Mouse (Mus musculus): Measurements from ENCODE around the gene Phex.

Phex gene

GRCm38 (mm10) chrX:157415212-157415611 is at the start of gene Phex:
Gene Phex, minus strand, starts transcription at chrX:157415312.
- no peak for DNase-seq (ENCODE audit: low read depth, low spot score)

DNA sequence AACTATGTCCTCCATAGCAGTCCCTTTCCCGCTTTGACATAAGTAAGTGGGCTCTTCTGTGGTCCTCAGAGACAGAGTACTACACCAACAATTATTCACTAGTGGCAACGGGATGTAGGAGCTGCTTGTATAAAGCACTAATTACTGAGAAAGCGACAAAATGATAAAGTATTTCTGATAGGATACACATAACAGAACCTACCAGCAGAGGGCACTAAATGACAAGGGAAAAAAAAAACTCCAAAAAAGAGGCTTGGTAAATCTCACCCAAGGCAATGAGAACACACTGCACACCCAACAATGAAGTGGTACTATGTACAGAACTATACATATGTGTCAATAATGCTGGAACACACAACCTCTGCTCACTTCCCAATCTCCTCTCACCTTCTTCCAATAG is 47.6 kb upstream of the Phex start:
- DNase-seq (ENCODE audit: low read depth, low spot score), result peak; percentile 17

DNA sequence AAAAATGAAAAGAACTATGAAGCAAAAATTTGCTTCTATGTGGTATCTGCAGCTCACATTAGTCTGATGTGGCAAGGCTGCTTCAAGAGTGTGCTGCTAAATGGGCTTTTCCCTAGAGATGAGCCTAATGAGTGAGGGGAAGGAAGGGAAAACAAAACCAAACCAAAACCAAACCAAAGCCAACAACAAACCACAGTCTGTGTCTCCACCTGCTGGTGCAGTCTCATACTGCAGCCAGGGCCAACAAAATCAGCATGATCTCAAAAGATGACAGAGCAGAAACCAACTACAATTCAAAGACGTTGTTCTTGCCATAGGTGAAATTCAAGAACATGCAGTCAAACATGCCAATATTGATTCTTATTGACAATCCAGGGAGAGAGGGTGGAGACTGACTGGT is 39.3 kb upstream of the Phex start:
- peak; percentile 61 for DNase-seq (ENCODE audit: low read depth, low spot score)

- no peak for DNase-seq (ENCODE audit: low read depth, low spot score)
These were observed 33.9 kb upstream of the Phex start for GRCm38 (mm10) chrX:157449000-157449399.

GRCm38 (mm10) chrX:157447431-157447830 is 32.3 kb upstream of the Phex start:
- DNase-seq (ENCODE audit: low read depth, low spot score), result no peak

DNA sequence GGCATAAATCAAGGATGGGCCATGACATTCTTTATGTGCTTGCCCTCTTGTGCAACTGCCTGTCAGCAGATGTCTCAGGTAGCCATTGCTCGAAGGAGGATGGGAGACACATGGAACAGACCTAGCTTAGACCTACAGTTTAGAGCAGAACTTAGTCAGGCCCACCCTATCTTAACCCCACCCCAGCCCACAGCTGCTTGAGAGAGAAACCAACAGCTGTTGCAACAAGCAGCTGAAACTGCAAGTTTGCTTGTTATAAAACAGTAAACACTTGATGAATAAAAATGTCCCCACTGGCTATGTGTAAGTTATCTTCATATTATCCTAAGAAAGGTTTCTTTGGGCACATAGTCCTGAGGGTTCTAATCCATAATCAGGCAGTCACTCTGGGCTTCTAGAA is 19.7 kb upstream of the Phex start:
- DNase-seq (ENCODE audit: low read depth, low spot score), result no peak

DNA sequence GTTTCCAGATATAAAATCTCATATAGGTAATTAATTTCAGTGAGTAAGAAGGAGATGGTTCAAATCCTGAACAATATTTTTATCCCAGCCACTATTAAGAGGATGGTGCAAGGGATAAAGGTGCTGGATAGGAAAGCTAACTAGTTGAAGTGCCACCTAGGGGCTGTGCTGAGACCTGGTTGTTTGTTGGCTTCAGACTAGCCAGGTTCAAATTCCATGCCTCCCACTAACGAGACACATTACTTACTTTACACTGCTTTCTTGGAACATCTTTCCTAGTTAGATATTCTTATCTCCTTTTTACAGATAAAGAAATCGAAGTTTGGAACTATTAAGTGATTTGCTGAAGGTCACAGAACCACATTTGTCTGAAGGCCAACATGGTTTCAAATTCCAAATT is 4.3 kb upstream of the Phex start:
- no peak for DNase-seq (ENCODE audit: low read depth, low spot score)

DNA sequence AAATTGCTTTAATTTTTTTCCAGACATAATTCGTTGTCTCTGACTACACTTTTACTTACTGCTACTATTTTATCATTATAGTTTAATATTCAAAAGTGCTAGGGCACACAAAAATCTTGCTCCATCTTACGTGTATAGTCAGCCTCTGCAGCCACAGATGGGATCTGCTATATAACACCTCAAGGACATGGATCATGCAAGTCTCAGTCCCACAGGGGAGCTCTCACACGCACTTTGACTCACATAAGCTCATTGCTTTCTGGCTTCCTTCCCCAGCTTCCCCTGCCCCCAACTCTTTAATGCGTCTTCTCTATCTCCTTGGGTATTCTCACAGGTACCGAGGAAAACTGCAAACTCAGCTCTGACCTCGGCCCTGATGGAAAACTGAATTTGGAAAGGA is 10.2 kb downstream of the Phex start:
- no peak for DNase-seq (ENCODE audit: low read depth, low spot score)

DNA sequence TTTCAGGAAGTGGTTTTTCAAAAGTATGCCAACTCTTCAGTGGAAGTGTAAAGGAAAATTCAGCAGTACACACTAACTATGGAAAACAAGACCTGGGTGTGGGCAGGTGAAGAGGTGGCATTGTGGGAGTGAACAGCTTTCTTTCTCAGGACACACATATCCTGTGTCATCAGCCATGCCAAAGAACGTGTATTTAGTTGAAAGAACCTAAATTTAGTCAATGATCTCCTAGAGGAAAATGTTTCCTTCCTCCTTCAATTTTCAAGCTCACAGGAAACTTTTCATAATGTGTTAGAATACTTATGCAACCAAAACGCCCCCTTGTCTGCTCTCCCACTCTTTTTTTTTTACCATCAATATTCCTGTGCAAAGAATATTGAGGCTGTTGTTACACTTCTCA is 23.9 kb downstream of the Phex start:
- DNase-seq (ENCODE audit: low read depth, low spot score), result no peak

DNA sequence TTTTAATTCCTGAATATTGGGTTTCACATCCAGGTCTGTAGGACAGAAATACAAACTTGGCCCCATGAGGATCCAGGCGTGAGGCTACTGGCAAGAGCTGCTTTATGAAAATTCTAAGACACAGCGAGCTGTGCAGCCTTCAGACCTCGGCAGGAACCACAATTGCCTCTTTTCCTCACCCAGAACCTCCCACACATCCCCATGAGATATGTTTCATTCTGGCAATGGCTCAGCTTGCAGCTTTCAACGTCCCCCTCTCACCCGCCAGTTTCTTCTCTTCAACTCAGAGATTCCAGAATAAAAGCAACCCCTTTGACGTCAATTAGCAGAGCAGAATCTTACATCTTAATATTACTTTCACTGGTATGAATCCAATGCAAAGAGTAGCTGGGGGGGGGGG is 25.0 kb downstream of the Phex start:
- no peak for DNase-seq (ENCODE audit: low read depth, low spot score)

DNA sequence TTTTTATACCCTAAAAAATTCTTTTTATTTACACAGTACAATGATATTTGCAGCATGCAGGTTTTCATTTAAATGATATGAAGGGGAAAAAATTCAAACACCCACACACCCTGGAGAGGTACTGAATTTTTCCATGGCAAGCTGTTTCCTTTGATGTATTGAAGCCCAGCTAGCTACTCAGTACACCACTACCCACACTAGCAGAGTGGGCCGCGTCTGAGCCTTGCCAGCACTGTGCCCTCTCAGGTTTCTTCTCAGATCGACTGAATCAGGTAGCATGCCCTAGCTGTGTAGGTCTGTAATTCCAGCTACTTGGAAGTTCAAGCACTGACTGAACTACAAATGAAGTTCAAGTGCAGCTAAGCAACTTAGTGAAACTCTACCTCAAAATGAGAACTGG is 26.7 kb downstream of the Phex start:
- DNase-seq (ENCODE audit: low read depth, low spot score), result no peak

- DNase-seq (ENCODE audit: low read depth, low spot score), result no peak
These were observed 28.1 kb downstream of the Phex start for GRCm38 (mm10) chrX:157387025-157387424.

- peak; percentile 82 for DNase-seq (ENCODE audit: low read depth, low spot score)
These were observed 36.3 kb downstream of the Phex start for GRCm38 (mm10) chrX:157378822-157379221.

DNA sequence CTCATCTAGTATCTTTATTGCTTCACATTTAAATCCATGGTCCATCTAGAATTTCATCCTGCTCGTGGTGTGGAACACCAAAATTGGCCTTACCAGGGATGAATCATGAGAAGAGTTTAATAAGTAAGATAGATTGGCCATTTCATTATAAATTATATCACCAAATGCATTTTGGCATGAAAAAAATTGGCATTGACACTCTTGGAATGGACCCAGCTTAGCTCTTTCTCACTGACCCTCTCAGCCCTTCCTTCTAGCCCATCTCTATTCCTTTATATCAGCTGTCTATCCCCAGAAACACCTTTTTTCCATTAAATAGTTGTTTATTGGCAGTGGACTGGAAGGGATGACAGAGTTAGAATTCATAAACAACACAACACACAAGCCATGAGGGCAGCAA is 37.7 kb downstream of the Phex start:
- DNase-seq (ENCODE audit: low read depth, low spot score), result no peak

DNA sequence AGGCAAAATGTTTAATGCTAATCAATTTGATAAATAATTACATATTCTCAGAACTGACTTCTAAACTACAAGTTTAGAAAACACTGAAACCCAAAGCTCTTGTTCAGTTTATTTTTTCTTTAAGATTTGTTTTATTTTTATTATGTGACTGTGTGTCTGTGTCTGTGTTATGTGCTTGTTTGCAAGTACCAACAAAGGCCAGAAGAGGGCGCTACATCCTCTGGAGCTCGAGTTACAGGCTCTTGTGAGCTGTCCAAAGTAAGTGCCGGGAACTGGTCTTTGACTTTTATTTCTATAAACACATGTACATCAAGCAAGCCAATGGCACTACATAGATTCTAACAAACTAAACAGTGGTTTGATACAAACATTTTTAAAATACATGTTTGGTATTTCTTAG is 41.2 kb downstream of the Phex start:
- DNase-seq (ENCODE audit: low read depth, low spot score), result peak; percentile 56

- DNase-seq (ENCODE audit: low read depth, low spot score), result no peak
These were observed 45.9 kb downstream of the Phex start for GRCm38 (mm10) chrX:157369166-157369565.

- DNase-seq (ENCODE audit: low read depth, low spot score), result no peak
These were observed 59.6 kb downstream of the Phex start for GRCm38 (mm10) chrX:157355521-157355920.

- no peak for DNase-seq (ENCODE audit: low read depth, low spot score)
These were observed 68.9 kb downstream of the Phex start for GRCm38 (mm10) chrX:157346201-157346600.

- no peak for DNase-seq (ENCODE audit: low read depth, low spot score)
These were observed 80.4 kb downstream of the Phex start for GRCm38 (mm10) chrX:157334726-157335125.

- DNase-seq (ENCODE audit: low read depth, low spot score), result no peak
These were observed 85.3 kb downstream of the Phex start for GRCm38 (mm10) chrX:157329821-157330220.

DNA sequence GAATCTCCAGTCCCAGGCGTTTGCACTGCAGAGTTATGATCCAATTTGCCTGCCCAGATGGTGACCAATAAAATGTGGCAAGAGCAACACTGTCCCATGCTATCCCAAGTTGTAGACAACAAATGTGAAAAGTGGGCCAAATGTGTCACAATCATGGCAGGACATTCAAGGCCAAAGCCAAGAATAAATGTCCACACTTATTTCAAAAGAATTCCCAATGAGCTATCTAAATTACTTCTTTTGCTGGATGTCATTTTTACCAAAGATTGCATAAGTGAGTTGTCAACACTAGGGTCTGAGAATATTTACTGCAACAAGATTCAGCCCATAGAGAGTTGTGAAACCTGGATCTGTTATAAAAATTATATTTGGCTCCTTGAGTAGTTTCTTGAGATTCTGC is 86.7 kb downstream of the Phex start:
- DNase-seq (ENCODE audit: low read depth, low spot score), result no peak

- DNase-seq (ENCODE audit: low read depth, low spot score), result no peak
These were observed 87.4 kb downstream of the Phex start for GRCm38 (mm10) chrX:157327756-157328155.

- DNase-seq (ENCODE audit: low read depth, low spot score), result no peak
These were observed 90.7 kb downstream of the Phex start for GRCm38 (mm10) chrX:157324396-157324795.

GRCm38 (mm10) chrX:157310331-157310730 is 104.8 kb downstream of the Phex start:
- DNase-seq (ENCODE audit: low read depth, low spot score), result no peak

DNA sequence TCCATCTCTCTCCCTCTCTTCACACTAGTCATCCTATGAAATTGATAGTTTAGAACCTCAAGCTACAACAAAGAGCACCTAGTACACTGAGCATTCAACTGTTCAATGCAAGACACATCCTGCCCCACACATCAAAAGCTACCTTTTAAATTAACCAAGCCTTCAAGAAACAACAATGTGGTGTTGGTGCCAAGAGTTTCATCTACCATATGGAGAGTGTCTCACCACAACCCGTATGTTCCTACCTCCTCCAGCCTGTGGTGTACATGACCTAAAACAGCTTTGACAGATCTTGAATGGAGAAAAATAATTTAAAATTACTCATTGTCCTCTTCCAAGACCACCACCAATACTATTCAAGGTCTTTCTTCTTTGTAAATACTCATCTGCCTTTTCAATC is 106.9 kb downstream of the Phex start:
- no peak for DNase-seq (ENCODE audit: low read depth, low spot score)
